Mouse (Mus musculus) ovary, postnatal 36 days (tissue): Measurements from ENCODE around the gene C1ql4.
A peak's percentile ranks its signal among the peaks of the same experiment; 100 is the strongest.
"Not testable (repeated sequence)": the region's sequence is repeated elsewhere in the genome, so short reads cannot be mapped to it uniquely, and the experiment has no call there.

Source experiments
- DNase-seq: peaks from one replicate; pipeline ENCODE4 v3.0.0; 2022; ENCODE audit warnings: low spot score, mixed read lengths

The C1ql4 gene

GRCm38 (mm10) chr15:99074019-99074599 lies 13.5 kb downstream of the C1ql4 start, which contains the start of gene Troap:
Troap (plus strand) TSS chr15:99074575.
- DNase-seq = no peak

GRCm38 (mm10) chr15:99071988-99072387 lies 15.6 kb downstream of the C1ql4 start:
- DNase-seq = no peak

GRCm38 (mm10) chr15:99065557-99066165 lies 22.0 kb downstream of the C1ql4 start:
- DNase-seq = no peak

GRCm38 (mm10) chr15:99056332-99056731 lies 31.3 kb downstream of the C1ql4 start:
- no peak for DNase-seq

- DNase-seq = peak; percentile 45
These were observed 32.1 kb downstream of the C1ql4 start for GRCm38 (mm10) chr15:99055511-99055961.

GRCm38 (mm10) chr15:99055040-99055439 lies 32.6 kb downstream of the C1ql4 start, which contains the start of gene Prph:
Prph (plus strand) TSS chr15:99055174.
- no peak for DNase-seq

- no peak for DNase-seq
These were observed 34.2 kb downstream of the C1ql4 start for GRCm38 (mm10) chr15:99053373-99053772.

- DNase-seq = no peak
These were observed 38.0 kb downstream of the C1ql4 start for GRCm38 (mm10) chr15:99049473-99050253.

- DNase-seq = not testable (repeated sequence)
These were observed 41.9 kb downstream of the C1ql4 start for GRCm38 (mm10) chr15:99045734-99046133.

GRCm38 (mm10) chr15:99044854-99045253 lies 42.8 kb downstream of the C1ql4 start:
- DNase-seq = no peak

GRCm38 (mm10) chr15:99042334-99042733 lies 45.3 kb downstream of the C1ql4 start:
- DNase-seq = no peak

GRCm38 (mm10) chr15:99040920-99041856 lies 46.4 kb downstream of the C1ql4 start:
- no peak for DNase-seq

GRCm38 (mm10) chr15:99039996-99040919 lies 47.4 kb downstream of the C1ql4 start:
- no peak for DNase-seq

- DNase-seq = no peak
These were observed 48.3 kb downstream of the C1ql4 start for GRCm38 (mm10) chr15:99039306-99039705.

- DNase-seq = no peak
These were observed 48.8 kb downstream of the C1ql4 start for GRCm38 (mm10) chr15:99038797-99039196.

- DNase-seq = no peak
These were observed 49.6 kb downstream of the C1ql4 start for GRCm38 (mm10) chr15:99038025-99038424.

GRCm38 (mm10) chr15:99036249-99036905 lies 51.2 kb downstream of the C1ql4 start:
- no peak for DNase-seq

GRCm38 (mm10) chr15:99035431-99035830 lies 52.2 kb downstream of the C1ql4 start:
- no peak for DNase-seq
